Mouse (Mus musculus): ENCODE measurements around the gene Fbp2. TPM values are rescaled to one million over a fixed set of nuclear protein-coding genes. Genes with fewer than 3 reads are reported as not detected.

Fbp2 gene
- polyA plus RNA-seq, 1 experiment from 2014 or later, result 0.87 TPM

DNA sequence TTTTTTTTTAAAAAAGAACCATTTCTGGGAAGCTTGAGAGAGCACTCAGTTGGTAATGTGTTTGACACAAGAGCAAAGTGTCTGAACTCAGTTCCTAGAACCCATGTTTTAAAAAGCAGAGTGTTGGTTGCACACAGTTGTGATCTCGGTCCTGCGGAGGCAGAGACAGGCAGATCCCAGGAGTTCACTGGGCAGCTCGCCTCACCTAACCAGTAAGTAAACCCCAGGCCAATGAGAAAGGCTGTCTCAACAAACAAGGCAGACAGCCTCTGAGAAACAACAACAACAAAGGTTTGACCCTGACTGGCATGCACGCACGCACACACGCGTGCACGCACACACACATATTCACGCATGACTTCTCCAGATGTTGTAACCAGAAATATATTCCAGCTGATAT, 25.7 kb upstream of the Fbp2 start:
- DNase-seq (ENCODE audit: low spot score), result no peak
- Histone ChIP-seq H3K4me3 (replicated peaks; ENCODE audit: low read length) (no peak overlapping the region), H3K4me2 (replicated peaks) (no peak overlapping the region), H3K4me1 (replicated peaks; ENCODE audit: control insufficient read depth, insufficient read depth, low read length) (peaks cover 7% of the 10 kb centered on the region; the same call in 1 of the 2 replicates), H3K27me3 (ENCODE audit: control insufficient read depth, insufficient read depth, low read length) (peaks cover 24% of the 10 kb centered on the region), H3K9ac (no peak overlapping the region), H3K36me3 (replicated peaks; ENCODE audit: control insufficient read depth, insufficient read depth) (no peaks in the 10 kb centered on the region), H3K27ac (no peak overlapping the region), H3K9me3 (ENCODE audit: control insufficient read depth, low read length) (no peaks in the 10 kb centered on the region)
- no peak for ATAC-seq (ENCODE audit: low FRiP score)
- WGBS, result 89% methylated on average over 9 of the region's 9 CpGs

DNA sequence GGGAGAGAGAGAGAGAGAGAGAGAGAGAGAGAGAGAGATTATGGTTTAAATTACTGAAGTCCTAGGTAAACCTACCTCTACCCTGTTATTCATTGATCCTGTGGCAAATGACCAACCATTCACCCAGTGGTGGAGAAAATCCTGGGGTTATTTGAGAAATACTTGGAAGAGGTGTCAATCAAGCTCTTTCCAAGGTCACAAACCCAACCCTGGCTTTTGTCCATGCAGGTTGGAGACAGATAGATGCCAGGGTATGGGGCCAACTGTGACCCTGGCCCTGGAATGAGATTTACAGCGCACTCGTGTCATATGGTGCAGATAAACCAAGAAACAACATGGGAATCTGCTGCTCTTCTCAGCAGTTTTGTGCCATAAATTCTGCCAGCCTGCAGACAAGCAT, 25.2 kb upstream of the Fbp2 start:
- H3K4me3 ChIP-seq (replicated peaks; ENCODE audit: low read length), result no peak overlapping the region
- no peak for ATAC-seq (ENCODE audit: low FRiP score)
- H3K36me3 ChIP-seq (replicated peaks; ENCODE audit: control insufficient read depth, insufficient read depth), result no peaks in the 10 kb centered on the region
- DNase-seq (ENCODE audit: low spot score), result no peak
- H3K9me3 ChIP-seq (ENCODE audit: control insufficient read depth, low read length), result no peaks in the 10 kb centered on the region
- H3K4me1 ChIP-seq (replicated peaks; ENCODE audit: control insufficient read depth, insufficient read depth, low read length), result peaks cover 7% of the 10 kb centered on the region; the same call in 1 of the 2 replicates
- H3K9ac ChIP-seq, result no peak overlapping the region
- WGBS, result 87% methylated on average over 2 of the region's 2 CpGs
- H3K4me2 ChIP-seq (replicated peaks), result no peak overlapping the region
- H3K27me3 ChIP-seq (ENCODE audit: control insufficient read depth, insufficient read depth, low read length), result peaks cover 21% of the 10 kb centered on the region
- no peak overlapping the region for H3K27ac ChIP-seq

GRCm38 (mm10) chr13:62882856-62883255, 24.6 kb upstream of the Fbp2 start:
- DNase-seq (ENCODE audit: low spot score) (no peak), ATAC-seq (ENCODE audit: low FRiP score) (no peak)
- Histone ChIP-seq H3K9ac (no peak overlapping the region), H3K36me3 (replicated peaks; ENCODE audit: control insufficient read depth, insufficient read depth) (no peaks in the 10 kb centered on the region), H3K4me2 (replicated peaks) (no peak overlapping the region), H3K9me3 (ENCODE audit: control insufficient read depth, low read length) (no peaks in the 10 kb centered on the region), H3K27ac (no peak overlapping the region), H3K4me3 (replicated peaks; ENCODE audit: low read length) (no peak overlapping the region), H3K4me1 (replicated peaks; ENCODE audit: control insufficient read depth, insufficient read depth, low read length) (peaks cover 4% of the 10 kb centered on the region; the same call in 1 of the 2 replicates), H3K27me3 (ENCODE audit: control insufficient read depth, insufficient read depth, low read length) (peaks cover 19% of the 10 kb centered on the region)
- 86% methylated on average over 5 of the region's 5 CpGs for WGBS

GRCm38 (mm10) chr13:62881336-62881735, 23.1 kb upstream of the Fbp2 start:
- H3K4me1 ChIP-seq (replicated peaks; ENCODE audit: control insufficient read depth, insufficient read depth, low read length), result no peaks in the 10 kb centered on the region
- ATAC-seq (ENCODE audit: low FRiP score) (no peak), DNase-seq (ENCODE audit: low spot score) (no peak)
- 89% methylated on average over 9 of the region's 9 CpGs for WGBS
- no peaks in the 10 kb centered on the region for H3K9me3 ChIP-seq (ENCODE audit: control insufficient read depth, low read length)
- H3K9ac ChIP-seq, result no peak overlapping the region
- H3K27ac ChIP-seq, result no peak overlapping the region
- H3K36me3 ChIP-seq (replicated peaks; ENCODE audit: control insufficient read depth, insufficient read depth), result no peaks in the 10 kb centered on the region
- H3K4me3 ChIP-seq (replicated peaks; ENCODE audit: low read length), result no peak overlapping the region
- no peak overlapping the region for H3K4me2 ChIP-seq (replicated peaks)
- peaks cover 3% of the 10 kb centered on the region; the same call in 1 of the 2 replicates for H3K27me3 ChIP-seq (ENCODE audit: control insufficient read depth, insufficient read depth, low read length)

GRCm38 (mm10) chr13:62879831-62880615, 21.8 kb upstream of the Fbp2 start:
- Histone ChIP-seq H3K27ac (no peak overlapping the region), H3K9me3 (ENCODE audit: control insufficient read depth, low read length) (no peaks in the 10 kb centered on the region), H3K4me2 (replicated peaks) (no peak overlapping the region), H3K36me3 (replicated peaks; ENCODE audit: control insufficient read depth, insufficient read depth) (no peaks in the 10 kb centered on the region), H3K4me3 (replicated peaks; ENCODE audit: low read length) (no peak overlapping the region), H3K4me1 (replicated peaks; ENCODE audit: control insufficient read depth, insufficient read depth, low read length) (no peaks in the 10 kb centered on the region), H3K27me3 (ENCODE audit: control insufficient read depth, insufficient read depth, low read length) (no peaks in the 10 kb centered on the region), H3K9ac (no peak overlapping the region)
- ATAC-seq (ENCODE audit: low FRiP score) (no peak), DNase-seq (ENCODE audit: low spot score) (no peak)
- WGBS, result 20% methylated on average over 8 of the region's 8 CpGs

DNA sequence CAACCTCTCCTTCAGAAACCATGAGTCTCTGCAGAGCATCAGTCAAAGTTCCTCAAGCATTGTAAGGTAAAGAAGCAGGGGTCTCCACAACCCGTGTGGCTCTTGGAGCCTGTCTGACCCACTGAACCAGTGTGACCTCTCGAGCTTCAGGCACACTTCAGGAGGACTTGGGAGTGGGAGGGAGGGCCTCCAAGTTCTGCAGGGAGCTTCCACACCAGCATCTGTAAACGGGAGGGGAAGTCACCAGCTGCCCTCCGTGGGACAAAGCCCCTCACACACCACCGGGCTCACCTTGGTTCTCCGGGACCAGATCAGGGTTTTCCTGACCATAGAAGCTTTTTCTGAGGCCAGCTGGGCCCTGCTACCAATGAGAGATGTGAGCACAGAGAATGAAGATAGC, 21.2 kb upstream of the Fbp2 start:
- H3K4me2 ChIP-seq (replicated peaks), result no peak overlapping the region
- ATAC-seq (ENCODE audit: low FRiP score), result no peak
- no peak overlapping the region for H3K9ac ChIP-seq
- H3K36me3 ChIP-seq (replicated peaks; ENCODE audit: control insufficient read depth, insufficient read depth), result no peaks in the 10 kb centered on the region
- 5% methylated on average over 6 of the region's 6 CpGs for WGBS
- no peak overlapping the region for H3K4me3 ChIP-seq (replicated peaks; ENCODE audit: low read length)
- H3K4me1 ChIP-seq (replicated peaks; ENCODE audit: control insufficient read depth, insufficient read depth, low read length), result no peaks in the 10 kb centered on the region
- no peak overlapping the region for H3K27ac ChIP-seq
- DNase-seq (ENCODE audit: low spot score), result no peak
- no peaks in the 10 kb centered on the region for H3K9me3 ChIP-seq (ENCODE audit: control insufficient read depth, low read length)
- no peaks in the 10 kb centered on the region for H3K27me3 ChIP-seq (ENCODE audit: control insufficient read depth, insufficient read depth, low read length)

DNA sequence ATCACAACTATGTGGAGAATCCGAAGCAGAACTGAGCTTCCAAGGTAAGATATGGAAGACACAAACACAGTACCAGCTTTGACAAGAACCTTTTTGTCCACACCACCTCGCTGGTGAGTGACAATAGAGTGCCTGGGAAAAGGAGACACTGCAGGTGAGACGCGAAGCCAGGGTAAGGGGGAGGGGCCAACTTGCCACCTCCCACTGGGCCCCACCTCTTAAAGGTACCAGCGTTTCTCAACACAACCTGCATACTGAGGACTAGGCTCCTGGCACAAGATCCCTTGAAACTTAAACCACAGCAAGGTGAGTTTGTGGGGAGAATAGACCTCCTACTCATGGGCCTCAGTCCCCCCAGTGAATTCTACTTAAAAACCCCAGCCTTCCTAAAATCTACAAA, 19.0 kb upstream of the Fbp2 start:
- H3K4me3 ChIP-seq (replicated peaks; ENCODE audit: low read length), result no peak overlapping the region
- H3K4me2 ChIP-seq (replicated peaks), result no peak overlapping the region
- 13% methylated on average over 5 of the region's 5 CpGs for WGBS
- ATAC-seq (ENCODE audit: low FRiP score) (no peak), DNase-seq (ENCODE audit: low spot score) (no peak)
- H3K36me3 ChIP-seq (replicated peaks; ENCODE audit: control insufficient read depth, insufficient read depth), result no peaks in the 10 kb centered on the region
- H3K27ac ChIP-seq, result no peak overlapping the region
- no peaks in the 10 kb centered on the region for H3K27me3 ChIP-seq (ENCODE audit: control insufficient read depth, insufficient read depth, low read length)
- H3K4me1 ChIP-seq (replicated peaks; ENCODE audit: control insufficient read depth, insufficient read depth, low read length), result no peaks in the 10 kb centered on the region
- H3K9me3 ChIP-seq (ENCODE audit: control insufficient read depth, low read length), result no peaks in the 10 kb centered on the region
- no peak overlapping the region for H3K9ac ChIP-seq

GRCm38 (mm10) chr13:62876111-62876510, 17.9 kb upstream of the Fbp2 start:
- 86% methylated on average over 1 of the region's 1 CpGs for WGBS
- Histone ChIP-seq H3K4me1 (replicated peaks; ENCODE audit: control insufficient read depth, insufficient read depth, low read length) (no peaks in the 10 kb centered on the region), H3K4me2 (replicated peaks) (no peak overlapping the region), H3K9ac (no peak overlapping the region), H3K27ac (no peak overlapping the region), H3K27me3 (ENCODE audit: control insufficient read depth, insufficient read depth, low read length) (no peaks in the 10 kb centered on the region), H3K9me3 (ENCODE audit: control insufficient read depth, low read length) (no peaks in the 10 kb centered on the region), H3K36me3 (replicated peaks; ENCODE audit: control insufficient read depth, insufficient read depth) (no peaks in the 10 kb centered on the region), H3K4me3 (replicated peaks; ENCODE audit: low read length) (no peak overlapping the region)
- DNase-seq (ENCODE audit: low spot score) (no peak), ATAC-seq (ENCODE audit: low FRiP score) (no peak)

DNA sequence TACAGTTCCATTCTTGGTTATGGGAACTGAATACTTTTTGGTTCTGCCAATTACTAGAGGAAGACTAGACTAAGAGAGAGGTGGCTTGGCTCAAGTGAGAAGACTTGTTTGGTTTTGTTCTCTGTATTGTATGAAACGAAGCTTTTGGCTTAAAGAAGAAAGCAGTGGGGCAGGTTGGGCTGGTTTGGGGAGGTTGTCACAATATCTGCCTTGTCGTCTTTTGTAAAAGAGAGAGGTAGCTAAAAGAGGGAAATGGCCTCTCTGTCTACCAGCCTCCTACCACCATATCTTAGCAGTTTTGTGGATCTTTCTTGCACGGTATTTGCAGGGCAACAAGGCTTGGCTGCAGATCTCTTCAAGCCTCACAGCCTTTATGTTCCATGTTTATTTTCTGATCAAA, 14.0 kb upstream of the Fbp2 start:
- Histone ChIP-seq H3K4me1 (replicated peaks; ENCODE audit: control insufficient read depth, insufficient read depth, low read length) (no peaks in the 10 kb centered on the region), H3K9me3 (ENCODE audit: control insufficient read depth, low read length) (no peaks in the 10 kb centered on the region), H3K36me3 (replicated peaks; ENCODE audit: control insufficient read depth, insufficient read depth) (no peaks in the 10 kb centered on the region), H3K27ac (no peak overlapping the region), H3K4me3 (replicated peaks; ENCODE audit: low read length) (no peak overlapping the region), H3K9ac (no peak overlapping the region), H3K27me3 (ENCODE audit: control insufficient read depth, insufficient read depth, low read length) (no peaks in the 10 kb centered on the region), H3K4me2 (replicated peaks) (no peak overlapping the region)
- 74% methylated on average over 3 of the region's 3 CpGs for WGBS
- DNase-seq (ENCODE audit: low spot score) (no peak), ATAC-seq (ENCODE audit: low FRiP score) (no peak)

DNA sequence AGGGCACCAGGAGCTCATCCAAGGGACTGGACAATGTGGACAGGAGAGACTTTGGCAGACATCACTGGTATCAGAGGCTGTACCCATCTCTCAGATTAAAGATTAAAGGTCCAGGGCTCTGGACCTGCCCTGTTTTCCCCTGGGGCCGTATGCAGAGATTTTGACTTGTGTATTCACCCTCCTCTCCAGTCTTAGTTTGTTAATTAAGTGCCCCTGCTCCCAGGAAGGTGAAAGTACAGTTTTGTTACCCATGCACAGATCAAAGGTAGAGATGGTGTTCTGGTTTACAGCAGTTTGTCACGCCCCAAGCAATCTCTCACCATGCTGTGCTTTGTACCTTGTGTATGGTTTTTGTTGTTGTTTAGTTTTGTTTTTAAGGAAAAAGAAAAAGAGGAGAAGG, 12.4 kb upstream of the Fbp2 start:
- DNase-seq (ENCODE audit: low spot score) (no peak), ATAC-seq (ENCODE audit: low FRiP score) (no peak)
- H3K9ac ChIP-seq, result no peak overlapping the region
- H3K4me1 ChIP-seq (replicated peaks; ENCODE audit: control insufficient read depth, insufficient read depth, low read length), result peaks cover 5% of the 10 kb centered on the region; the same call in 1 of the 2 replicates
- WGBS, result 84% methylated on average over 2 of the region's 2 CpGs
- H3K4me2 ChIP-seq (replicated peaks), result no peak overlapping the region
- H3K27me3 ChIP-seq (ENCODE audit: control insufficient read depth, insufficient read depth, low read length), result no peaks in the 10 kb centered on the region
- H3K9me3 ChIP-seq (ENCODE audit: control insufficient read depth, low read length), result no peaks in the 10 kb centered on the region
- no peak overlapping the region for H3K4me3 ChIP-seq (replicated peaks; ENCODE audit: low read length)
- H3K36me3 ChIP-seq (replicated peaks; ENCODE audit: control insufficient read depth, insufficient read depth), result no peaks in the 10 kb centered on the region
- no peak overlapping the region for H3K27ac ChIP-seq
